Mouse (Mus musculus) cerebellum, adult 8-10 months (tissue): ENCODE data around the gene Nmral1.
"Not testable (repeated sequence)": the region's sequence is repeated elsewhere in the genome, so short reads cannot be mapped to it uniquely, and the experiment has no call there.

Source experiments
- DNase-seq: peaks from one replicate; pipeline ENCODE4 v3.0.0; 2022

Gene Nmral1

DNA sequence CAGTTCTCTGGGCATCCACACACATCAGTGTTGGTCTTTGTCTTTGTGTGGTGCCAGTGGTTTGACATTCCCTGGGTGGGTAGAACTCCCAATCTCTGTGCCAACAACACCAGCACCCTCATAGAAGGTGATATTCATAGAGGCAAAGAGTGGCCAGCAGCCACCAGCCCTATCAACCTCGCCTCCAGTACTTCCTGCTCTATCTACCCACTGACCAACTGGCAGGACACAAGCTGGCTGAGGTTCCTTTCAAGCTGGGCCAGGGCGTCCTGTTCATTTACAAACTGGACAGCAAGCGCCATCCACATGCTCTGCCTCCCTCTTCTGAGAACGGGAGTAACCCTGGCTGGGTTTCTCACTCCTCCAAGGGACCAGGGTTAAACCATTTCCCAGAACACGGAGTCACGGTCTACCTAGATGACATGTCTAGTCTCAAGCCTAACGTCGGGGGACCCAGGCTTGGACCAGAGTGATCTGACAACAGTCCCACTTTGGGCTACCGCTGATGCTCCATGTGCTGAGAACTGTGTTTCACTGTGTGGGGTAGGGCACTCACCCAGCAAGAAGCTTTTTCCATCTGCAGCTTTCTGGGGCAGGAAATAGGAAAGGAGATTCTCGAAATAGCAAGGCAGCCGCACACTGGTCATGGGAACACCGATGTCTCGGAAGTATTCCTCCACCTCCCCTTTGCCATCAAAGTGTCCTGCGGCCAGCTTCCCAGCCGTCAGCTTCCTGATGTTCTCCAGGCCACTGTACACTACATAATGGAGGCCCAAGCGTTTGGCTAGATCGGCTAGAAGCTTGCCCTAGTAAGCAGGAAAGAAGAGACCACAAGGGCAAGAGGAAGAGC, 5.1 kb downstream of the Nmral1 start:
- DNase-seq, result peak; percentile 60

GRCm38 (mm10) chr16:4711173-4711572, 8.0 kb downstream of the Nmral1 start:
- no peak for DNase-seq

DNA sequence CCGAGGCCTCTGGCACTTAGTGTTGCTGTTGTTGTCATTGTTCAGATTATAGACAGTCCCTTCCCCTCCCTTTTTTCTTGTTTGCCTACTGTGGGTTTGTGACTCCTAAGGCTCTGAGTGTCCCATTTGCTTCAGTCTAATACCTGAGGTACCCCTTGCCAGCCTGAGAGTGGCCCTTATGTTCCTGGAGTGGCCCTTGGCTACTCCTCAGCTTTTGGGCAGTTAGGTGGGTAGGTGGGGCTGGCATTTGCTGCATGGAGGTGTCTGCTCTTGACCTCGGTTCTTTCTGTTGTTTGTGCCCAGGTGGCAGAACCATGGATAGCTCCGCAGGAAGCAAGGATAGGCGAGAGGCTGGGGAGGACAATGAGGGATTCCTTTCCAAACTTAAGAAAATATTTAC, 13.6 kb downstream of the Nmral1 start:
- DNase-seq, result no peak

GRCm38 (mm10) chr16:4702646-4703045, 16.5 kb downstream of the Nmral1 start:
- DNase-seq, result no peak

GRCm38 (mm10) chr16:4701211-4701610, 17.9 kb downstream of the Nmral1 start:
- no peak for DNase-seq

- not testable (repeated sequence) for DNase-seq
Measured at GRCm38 (mm10) chr16:4689371-4689770, 29.8 kb downstream of the Nmral1 start.

DNA sequence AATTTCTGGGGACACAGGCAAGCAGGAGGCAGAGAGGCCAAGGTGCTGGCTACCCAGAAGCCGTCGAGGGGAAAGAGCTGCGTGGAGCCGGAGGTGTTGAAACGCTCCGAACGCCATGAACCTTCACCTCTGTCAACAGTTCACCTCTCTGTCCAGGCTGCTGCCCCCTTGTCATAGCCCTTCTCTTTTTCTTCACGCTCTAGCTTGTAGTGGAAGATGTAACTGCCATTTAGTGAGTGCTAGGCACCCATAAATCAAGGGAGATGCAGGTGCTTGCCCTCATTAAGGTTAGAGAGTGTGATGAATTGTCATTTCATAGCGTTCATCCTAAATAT, 34.7 kb downstream of the Nmral1 start:
- no peak for DNase-seq

- DNase-seq, result peak; percentile 97
Measured at GRCm38 (mm10) chr16:4683581-4684456, 35.3 kb downstream of the Nmral1 start.

GRCm38 (mm10) chr16:4683193-4683580, 36.0 kb downstream of the Nmral1 start:
- DNase-seq, result no peak

- DNase-seq, result no peak
Measured at GRCm38 (mm10) chr16:4682628-4683179, 36.5 kb downstream of the Nmral1 start.

DNA sequence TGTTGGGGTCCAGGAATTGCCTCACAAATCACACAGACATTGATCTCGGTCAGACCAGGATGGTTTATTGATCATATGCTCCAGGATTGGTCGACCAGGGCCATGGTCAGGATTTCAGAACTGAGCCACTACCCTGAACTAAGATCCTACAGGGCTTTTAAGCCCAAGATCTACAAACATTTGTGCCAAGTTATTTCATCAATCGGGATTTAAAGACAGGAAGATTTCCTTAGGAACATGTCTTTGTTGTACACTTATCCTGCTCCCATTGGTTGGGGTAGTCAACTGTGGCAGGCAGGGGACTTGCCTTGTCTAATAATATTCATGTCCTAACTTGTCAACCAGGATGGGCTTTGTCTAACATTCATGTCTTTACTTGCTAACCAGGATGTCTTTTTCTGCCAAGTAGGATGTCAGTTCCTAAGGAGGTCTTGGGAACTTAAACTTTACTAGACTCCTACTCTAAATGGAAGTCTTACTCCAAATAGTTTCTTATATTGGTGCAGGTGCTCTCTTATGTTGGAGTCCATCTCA, 38.2 kb downstream of the Nmral1 start:
- not testable (repeated sequence) for DNase-seq

DNA sequence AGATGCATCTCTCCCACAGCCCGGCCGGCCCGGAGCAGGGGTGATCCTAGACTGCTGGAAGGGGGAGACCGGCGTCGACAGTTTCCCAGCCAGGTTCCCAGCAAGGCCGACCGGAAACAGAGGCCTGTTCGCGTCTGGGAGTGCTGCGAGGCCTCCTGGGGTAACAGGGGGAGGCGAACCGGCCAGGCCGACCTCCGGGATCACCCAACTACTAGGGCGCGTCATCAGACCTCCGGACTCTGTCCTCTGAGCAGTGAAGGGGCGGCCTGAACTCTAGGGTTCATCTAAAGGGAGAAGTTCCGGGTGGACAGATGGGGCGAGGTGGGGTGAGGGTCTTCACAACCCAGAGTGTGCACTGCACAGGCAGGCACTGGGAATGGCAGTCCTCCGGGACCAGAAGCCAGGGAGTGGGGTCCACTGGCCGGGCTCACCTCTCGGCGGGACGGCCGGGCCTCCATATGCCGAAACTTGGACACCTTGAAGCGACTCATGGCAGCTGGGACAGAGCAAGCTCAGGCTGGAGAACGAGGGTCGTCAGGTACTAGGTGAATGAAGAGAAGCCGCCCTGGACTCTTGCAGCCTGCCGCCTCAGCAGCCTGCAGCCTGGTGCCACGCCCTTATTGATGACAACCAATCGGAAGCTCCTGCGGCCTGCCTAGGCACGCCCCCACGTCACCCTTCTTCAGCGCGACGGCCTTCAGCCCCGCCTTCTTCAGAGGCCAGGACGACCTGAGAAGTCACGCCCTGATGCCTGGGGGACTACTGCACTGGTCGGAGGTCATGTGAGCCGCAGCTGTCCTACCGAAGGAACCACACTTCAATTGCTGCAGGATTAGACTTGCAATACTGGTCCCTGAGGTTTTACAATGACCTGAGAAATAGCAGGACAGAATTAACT, 39.8 kb downstream of the Nmral1 start, which contains the start of gene Coro7:
Gene Coro7 (minus strand): TSS at position 657 of the 898 bp plus-strand sequence.
- DNase-seq, result peak; percentile 85

GRCm38 (mm10) chr16:4678080-4678479, 41.1 kb downstream of the Nmral1 start:
- DNase-seq, result no peak

- DNase-seq, result no peak
Measured at GRCm38 (mm10) chr16:4676836-4677235, 42.3 kb downstream of the Nmral1 start.

DNA sequence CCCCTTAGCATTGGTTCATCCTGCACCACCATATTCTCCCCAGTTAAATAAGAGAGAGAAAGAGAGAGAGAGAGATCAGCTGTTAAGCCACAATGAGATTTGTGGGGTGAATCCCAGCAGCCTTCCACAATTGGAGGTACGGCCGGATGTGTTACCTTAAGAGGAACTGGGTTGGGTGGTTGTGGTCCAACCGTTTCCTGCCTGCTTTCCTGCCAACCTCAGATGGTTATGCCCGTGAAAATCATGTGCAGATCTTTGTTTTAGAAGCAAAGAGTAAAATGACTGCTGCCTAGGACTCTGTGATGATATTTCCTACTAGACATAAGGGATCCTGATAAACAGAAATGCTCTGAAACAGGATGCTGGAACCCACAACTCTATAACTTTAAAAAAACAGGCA, 45.1 kb downstream of the Nmral1 start:
- DNase-seq, result no peak

DNA sequence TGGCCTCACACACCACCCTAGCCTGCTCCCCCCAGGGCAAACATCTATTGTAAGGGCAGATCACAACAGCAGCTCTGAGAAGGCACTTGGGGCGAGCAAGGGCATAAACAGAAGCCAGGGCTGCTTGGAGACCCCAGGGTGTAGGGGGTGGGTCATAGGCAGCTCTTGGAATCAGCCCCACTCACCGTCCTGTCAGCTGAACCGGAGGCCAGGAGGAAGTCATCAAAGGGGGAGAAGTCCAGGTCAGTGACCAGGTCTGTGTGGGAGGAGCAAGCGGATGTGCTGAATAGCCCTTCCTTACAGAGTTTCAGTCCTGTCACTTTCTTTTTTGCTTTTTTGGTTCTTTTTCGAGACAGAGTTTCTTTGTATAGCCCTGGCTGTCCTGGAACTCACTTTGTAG, 48.8 kb downstream of the Nmral1 start:
- DNase-seq, result no peak

DNA sequence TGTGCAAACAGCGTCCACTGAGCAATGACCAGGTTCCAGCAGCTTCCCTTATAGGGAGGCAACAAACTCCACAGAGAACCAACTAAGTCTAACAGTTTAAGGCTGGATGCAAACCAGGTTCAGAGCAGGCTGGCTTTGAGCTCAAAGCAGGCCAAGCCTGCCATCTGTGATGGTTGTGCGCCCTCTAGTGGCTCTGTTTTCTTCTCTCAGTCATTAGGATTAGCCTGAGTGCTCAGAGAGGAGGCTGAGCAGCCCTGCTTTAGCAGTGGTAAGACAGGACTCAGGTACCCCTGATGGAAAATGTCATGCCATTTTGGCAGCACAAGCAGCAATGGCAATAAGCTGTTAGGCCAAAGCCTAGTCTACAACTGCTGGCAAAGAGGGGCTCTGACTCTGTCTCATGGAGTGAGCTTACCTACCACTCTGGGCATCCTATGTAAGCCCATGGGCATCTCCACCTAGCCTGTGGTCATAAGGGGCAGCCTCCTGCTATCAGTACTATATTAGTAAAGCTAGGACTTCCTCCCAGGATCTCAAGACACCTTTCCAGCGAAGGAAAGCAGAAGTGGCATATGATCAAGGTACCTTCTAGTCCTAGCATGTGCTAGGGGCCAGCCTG, 51.9 kb downstream of the Nmral1 start:
- peak; percentile 90 for DNase-seq

DNA sequence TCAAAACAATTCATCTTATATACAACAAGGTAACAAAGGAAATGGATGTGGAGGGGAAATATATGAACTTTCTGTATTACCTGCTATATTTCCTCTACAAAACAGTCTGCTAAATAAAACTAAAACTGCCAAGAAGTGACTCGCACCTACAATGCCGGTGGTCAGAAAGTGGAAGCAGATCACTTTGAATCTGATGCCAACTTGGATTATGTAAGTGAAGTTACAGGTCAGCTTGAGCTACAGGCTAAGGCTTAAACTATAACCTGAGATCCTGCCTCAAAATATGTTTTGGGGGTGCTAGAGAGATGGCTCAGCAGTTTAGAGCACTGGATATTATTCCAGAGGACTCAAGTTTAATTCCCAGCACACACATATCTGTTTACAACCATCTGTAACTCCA, 53.4 kb downstream of the Nmral1 start:
- DNase-seq, result no peak

GRCm38 (mm10) chr16:4663806-4664205, 55.4 kb downstream of the Nmral1 start:
- DNase-seq, result no peak

DNA sequence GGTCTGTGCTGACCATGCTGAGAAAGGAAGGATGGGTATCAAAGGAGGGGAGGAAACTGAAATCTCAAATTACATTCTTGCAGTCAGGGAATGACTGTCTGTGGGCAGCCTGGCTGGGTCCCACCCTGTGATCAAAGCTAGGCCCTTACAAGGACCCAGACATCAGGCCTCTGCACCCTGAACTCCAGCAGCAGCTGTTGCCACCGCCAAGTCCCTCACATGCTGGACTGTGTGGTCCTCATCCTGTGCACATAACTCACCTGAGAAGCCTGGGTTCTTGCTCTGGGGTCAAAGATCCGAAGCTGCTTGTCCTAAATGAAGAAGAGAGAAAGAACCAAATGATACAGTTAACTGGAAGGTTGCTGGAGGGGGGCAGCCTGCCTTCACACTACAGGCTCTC, 57.6 kb downstream of the Nmral1 start:
- DNase-seq, result no peak
